Mouse (Mus musculus) CH12.LX (cell line): ENCODE results near the gene Srd5a3. TPM values are rescaled to one million over a fixed set of nuclear protein-coding genes. Genes with fewer than 3 reads are reported as not detected.

ENCODE experiments used
- DNase-seq: peaks from one replicate; pipeline ENCODE4 v3.0.0-alpha.2; 2013; ENCODE audit errors: extremely low read depth
- H3K27ac ChIP-seq: 2 replicates; pipeline ENCODE4 v1.5.1; 2012; ENCODE audit warnings: low read depth, mild to moderate bottlenecking, control low read depth, moderate library complexity; ENCODE audit not compliant: insufficient read depth
- H3K27me3 ChIP-seq: replicated peaks from 2 replicates; pipeline ENCODE3; 2012; ENCODE audit warnings: inconsistent platforms
- H3K36me3 ChIP-seq, 2 experiments: replicated peaks in 1 of 2; 2 replicates each; pipeline versions ENCODE3 to v1.6.1; 2012; ENCODE audit warnings: inconsistent platforms in 1 of 2, low read length in 1 of 2, mild to moderate bottlenecking in 1 of 2, mixed read lengths in 1 of 2, moderate library complexity in 1 of 2; ENCODE audit not compliant: control insufficient read depth in 1 of 2, insufficient read depth in 1 of 2
- H3K4me1 ChIP-seq, 2 experiments: 2 replicates each; pipeline ENCODE4 v1.6.1; 2012; ENCODE audit warnings: inconsistent platforms in 1 of 2, moderate library complexity in 1 of 2; ENCODE audit not compliant: insufficient read depth in 2 of 2, control insufficient read depth in 1 of 2
- H3K4me2 ChIP-seq: 2 replicates; pipeline ENCODE4 v1.6.1; 2012; ENCODE audit warnings: low read depth, mild to moderate bottlenecking, control low read depth; ENCODE audit not compliant: poor library complexity, insufficient read depth, severe bottlenecking
- H3K4me3 ChIP-seq, 3 experiments: fragments of 150-350 bp in 1 of 3; sonication (generic) in 1 of 3; replicated peaks in 1 of 3; 2 replicates each; pipeline versions ENCODE3 to v1.5.1; 2011 to 2012; ENCODE audit warnings: low read depth in 2 of 3, low read length in 2 of 3, mild to moderate bottlenecking in 2 of 3, moderate library complexity in 2 of 3, control low read depth in 1 of 3, improper control_type of control experiment in 1 of 3, inconsistent platforms in 1 of 3, mixed read lengths in 1 of 3; ENCODE audit not compliant: poor library complexity in 1 of 3
- H3K79me2 ChIP-seq: replicated peaks from 2 replicates; pipeline ENCODE4 v1.6.1; 2012; ENCODE audit warnings: mild to moderate bottlenecking, moderate library complexity; ENCODE audit not compliant: control insufficient read depth, poor library complexity, insufficient read depth, severe bottlenecking; ENCODE audit errors: extremely low read depth
- H3K9ac ChIP-seq: 2 replicates; pipeline ENCODE4 v1.6.1; 2012; ENCODE audit warnings: low read depth, mild to moderate bottlenecking, control low read depth, moderate library complexity; ENCODE audit not compliant: insufficient read depth
- H3K9me3 ChIP-seq: replicated peaks from 2 replicates; pipeline ENCODE3; 2012; ENCODE audit warnings: low read length, inconsistent platforms, mixed read lengths
- BHLHE40 ChIP-seq: IDR thresholded peaks from 2 replicates; pipeline ENCODE4 v1.6.1; 2011; ENCODE audit warnings: mild to moderate bottlenecking, low read depth, low read length, improper control_type of control experiment
- E2F4 ChIP-seq: IDR thresholded peaks from 2 replicates; pipeline ENCODE4 v1.6.1; 2011; ENCODE audit warnings: low read depth, low read length, improper control_type of control experiment; ENCODE audit not compliant: insufficient replicate concordance
- ELF1 ChIP-seq: IDR thresholded peaks from 2 replicates; pipeline ENCODE4 v1.6.1; 2014; ENCODE audit warnings: low read depth, mild to moderate bottlenecking, inconsistent platforms, low read length, improper control_type of control experiment
- ETS1 ChIP-seq: conservative IDR thresholded peaks from 2 replicates; pipeline ENCODE4 v1.6.1; 2012; ENCODE audit warnings: low read depth, mild to moderate bottlenecking, inconsistent platforms, low read length, improper control_type of control experiment, moderate library complexity
- HCFC1 ChIP-seq: IDR thresholded peaks from 2 replicates; pipeline ENCODE4 v1.6.1; 2012; ENCODE audit warnings: low read depth, mild to moderate bottlenecking, inconsistent platforms, low read length, improper control_type of control experiment
- JUND ChIP-seq: conservative IDR thresholded peaks from 2 replicates; pipeline ENCODE4 v1.6.1; 2011; ENCODE audit warnings: low read depth, low read length, improper control_type of control experiment
- KAT2A ChIP-seq: IDR thresholded peaks from 2 replicates; pipeline ENCODE4 v1.6.1; 2012; ENCODE audit warnings: low read length, improper control_type of control experiment, inconsistent platforms; ENCODE audit not compliant: insufficient replicate concordance
- MAZ ChIP-seq: IDR thresholded peaks from 2 replicates; pipeline ENCODE4 v1.6.1; 2012; ENCODE audit warnings: low read depth, mild to moderate bottlenecking, inconsistent platforms, low read length, improper control_type of control experiment, moderate library complexity
- MXI1 ChIP-seq: IDR thresholded peaks from 2 replicates; pipeline ENCODE4 v1.6.1; 2011; ENCODE audit warnings: mild to moderate bottlenecking, low read depth, low read length, improper control_type of control experiment
- MYC ChIP-seq: IDR thresholded peaks from 2 replicates; pipeline ENCODE4 v1.6.1; 2011; ENCODE audit warnings: low read depth, mild to moderate bottlenecking, improper control_type of control experiment, low read length
- POLR2A ChIP-seq: IDR thresholded peaks from 2 replicates; pipeline ENCODE4 v1.6.1; 2011; ENCODE audit warnings: low read depth, mild to moderate bottlenecking, improper control_type of control experiment, low read length
- POLR2AphosphoS2 ChIP-seq: IDR thresholded peaks from 2 replicates; pipeline ENCODE4 v1.6.1; 2011; ENCODE audit warnings: low read depth, low read length, improper control_type of control experiment
- RAD21 ChIP-seq: IDR thresholded peaks from 2 replicates; pipeline ENCODE4 v1.6.1; 2011; ENCODE audit warnings: low read depth, mild to moderate bottlenecking, low read length, improper control_type of control experiment, moderate library complexity
- RCOR1 ChIP-seq: conservative IDR thresholded peaks from 2 replicates; pipeline ENCODE4 v1.6.1; 2012; ENCODE audit warnings: low read depth, mild to moderate bottlenecking, inconsistent platforms, low read length, improper control_type of control experiment
- SIN3A ChIP-seq: IDR thresholded peaks from 2 replicates; pipeline ENCODE4 v1.6.1; 2012; ENCODE audit warnings: low read length, improper control_type of control experiment, inconsistent platforms
- SMC3 ChIP-seq: IDR thresholded peaks from 2 replicates; pipeline ENCODE4 v1.6.1; 2011; ENCODE audit warnings: low read depth, low read length, improper control_type of control experiment
- TBP ChIP-seq: conservative IDR thresholded peaks from 2 replicates; pipeline ENCODE4 v1.6.1; 2011; ENCODE audit warnings: low read depth, low read length, improper control_type of control experiment
- TCF12 ChIP-seq: IDR thresholded peaks from 2 replicates; pipeline ENCODE4 v1.6.1; 2014; ENCODE audit warnings: low read depth, mild to moderate bottlenecking, inconsistent platforms, low read length, improper control_type of control experiment
- UBTF ChIP-seq: IDR thresholded peaks from 2 replicates; pipeline ENCODE4 v1.6.1; 2012; ENCODE audit warnings: low read depth, mild to moderate bottlenecking, inconsistent platforms, low read length, improper control_type of control experiment, moderate library complexity
- USF2 ChIP-seq: conservative IDR thresholded peaks from 2 replicates; pipeline ENCODE4 v1.6.1; 2011; ENCODE audit warnings: low read depth, low read length, improper control_type of control experiment
- ZKSCAN1 ChIP-seq: IDR thresholded peaks from 2 replicates; pipeline ENCODE4 v1.6.1; 2012; ENCODE audit warnings: low read depth, inconsistent platforms, low read length, improper control_type of control experiment, borderline replicate concordance
- ZMIZ1 ChIP-seq: IDR thresholded peaks from 2 replicates; pipeline ENCODE4 v1.6.1; 2012; ENCODE audit warnings: low read depth, mild to moderate bottlenecking, inconsistent platforms, low read length, improper control_type of control experiment
- ZNF384 ChIP-seq: IDR thresholded peaks from 2 replicates; pipeline ENCODE4 v1.6.1; 2012; ENCODE audit warnings: low read depth, low read length, improper control_type of control experiment, inconsistent platforms
- dilution Hi-C: fragments of 300-500 bp; cut with MboI; formaldehyde crosslinking; loops from 2 replicates; pipeline ENCODE4 v1.14.3; 2020; ENCODE audit warnings: low sequenced_read_pairs; ENCODE audit not compliant: extremely low pct_unique_long_range_greater_than_20kb, extremely low pct_ligation_motif_present
- in situ Hi-C: fragments of 300-500 bp; cut with MboI; formaldehyde crosslinking; loops from 3 replicates; pipeline ENCODE4 v1.14.3; 2019; ENCODE audit warnings: low sequenced_read_pairs, low pct_ligation_motif_present, low pct_unique_long_range_greater_than_20kb, mixed read lengths
- polyA plus RNA-seq: library from polyadenylated mRNA; unstranded; fragments of >175 nt; gene quantifications from 2 replicates; pipeline ENCODE4 v1.2.1, GENCODE M21; 2012; ENCODE audit warnings: low read depth; ENCODE audit not compliant: insufficient read length
- total RNA-seq, 2 experiments: library from RNA; depleted of rRNA; stranded (reverse); fragments of 300-350 nt in 1 of 2; fragments of >200 nt in 1 of 2; gene quantifications; 2 replicates each; pipeline ENCODE4 v1.2.3; 2012 to 2014

Srd5a3 gene
- total and polyA plus RNA-seq, 3 experiments = 10.4 to 19.9 (median 18.8) TPM

DNA sequence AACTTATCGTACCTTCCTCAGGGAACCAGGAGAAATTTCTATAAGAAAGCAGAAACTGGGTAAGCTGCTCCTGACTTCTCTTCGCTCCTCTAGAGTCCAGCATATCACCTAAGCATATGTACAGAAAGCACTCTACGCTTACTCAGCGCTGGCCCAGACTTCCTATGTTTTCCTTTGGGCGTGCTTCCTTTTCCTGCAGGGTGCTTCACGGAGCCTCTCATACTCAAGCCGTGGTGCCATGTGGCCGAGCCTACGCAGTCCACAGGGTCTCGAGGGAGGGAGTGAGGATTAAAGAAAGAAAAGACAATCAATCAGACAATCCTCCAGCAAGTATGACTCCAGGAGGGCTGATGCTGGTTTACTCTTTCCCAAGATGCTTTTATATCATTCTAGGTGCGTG, 36.8 kb downstream of the Srd5a3 start:
- Histone ChIP-seq H3K27me3 (no peaks in the 10 kb centered on the region), H3K9me3 (no peaks in the 10 kb centered on the region), H3K4me2 (no peak overlapping the region), H3K27ac (no peak overlapping the region), H3K4me1 (no peaks in the 10 kb centered on the region), H3K4me3 (no peak overlapping the region), H3K79me2 (no peaks in the 10 kb centered on the region), H3K36me3 (no peaks in the 10 kb centered on the region), H3K9ac (no peak overlapping the region)
- dilution Hi-C loops (no loop called here), in situ Hi-C loops (no loop called here)
- TF ChIP-seq MXI1 (no peak), SIN3A (no peak), JUND (no peak), MAZ (no peak), ZKSCAN1 (no peak), KAT2A (no peak), RCOR1 (no peak), UBTF (no peak), USF2 (no peak), RAD21 (no peak), POLR2AphosphoS2 (no peak), ETS1 (no peak), MYC (no peak), ELF1 (no peak), TBP (no peak), POLR2A (no peak), E2F4 (no peak), HCFC1 (no peak), ZNF384 (no peak), TCF12 (no peak)
- no peak for DNase-seq

DNA sequence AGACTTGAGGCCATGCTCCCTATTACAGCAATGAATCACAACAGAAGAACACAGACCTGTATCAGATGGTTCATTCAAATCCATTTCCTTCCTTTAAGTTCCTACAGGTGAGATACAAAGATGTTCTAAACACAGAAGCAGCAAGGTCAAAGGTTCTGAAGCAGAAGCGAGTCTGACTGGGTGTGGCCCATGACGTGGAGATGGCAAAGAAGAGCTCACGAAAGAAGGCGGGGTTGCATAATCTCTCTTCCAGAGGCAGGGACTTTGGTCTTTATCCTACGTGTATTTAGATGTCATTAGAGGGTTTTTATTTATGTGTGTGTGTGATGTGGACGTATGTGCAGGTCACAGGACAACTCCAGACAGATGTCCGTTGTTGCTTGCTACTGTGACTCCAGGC, 37.6 kb downstream of the Srd5a3 start:
- Histone ChIP-seq H3K4me1 (no peaks in the 10 kb centered on the region), H3K79me2 (no peaks in the 10 kb centered on the region), H3K9me3 (no peaks in the 10 kb centered on the region), H3K27ac (no peak overlapping the region), H3K27me3 (peaks cover 5% of the 10 kb centered on the region), H3K9ac (no peak overlapping the region), H3K4me3 (no peak overlapping the region), H3K36me3 (no peaks in the 10 kb centered on the region), H3K4me2 (no peak overlapping the region)
- TF ChIP-seq BHLHE40 (no peak), ZMIZ1 (no peak), SMC3 (no peak)
- no peak for DNase-seq
- in situ Hi-C loops (no loop called here), dilution Hi-C loops (no loop called here)
